Mouse (Mus musculus) embryonic fibroblast, embryonic 13.5 days (primary cell): Measurements from ENCODE around the gene Camta1.

Source experiments
- CTCF ChIP-seq: IDR thresholded peaks from 2 replicates; pipeline ENCODE4 v1.5.1; 2011; ENCODE audit warnings: mild to moderate bottlenecking, control low read depth, low read length, moderate library complexity, borderline replicate concordance; ENCODE audit not compliant: insufficient read depth
- POLR2A ChIP-seq: IDR thresholded peaks from 2 replicates; pipeline ENCODE4 v1.6.1; 2011; ENCODE audit warnings: low read depth, mild to moderate bottlenecking, control low read depth, low read length, moderate library complexity

GRCm38 (mm10) chr4:151389345-151389744 lies 472.3 kb downstream of the Camta1 start:
- TF ChIP-seq CTCF: no peak
- no peak for TF ChIP-seq POLR2A
